Mouse (Mus musculus) cortical plate, adult 2 months (tissue): Measurements from ENCODE around the gene Zmat5.

Experiments used
- CTCF ChIP-seq: fragments of 200-500 bp; IDR thresholded peaks from 2 replicates; pipeline ENCODE4 v1.5.1; 2011; ENCODE audit warnings: mild to moderate bottlenecking, control low read depth, low read length; ENCODE audit not compliant: insufficient read depth; ENCODE audit errors: extremely low read depth
- POLR2A ChIP-seq: fragments of 200-500 bp; IDR thresholded peaks from 2 replicates; pipeline ENCODE4 v1.6.1; 2011; ENCODE audit warnings: mild to moderate bottlenecking, low read length, control low read depth; ENCODE audit not compliant: insufficient read depth; ENCODE audit errors: extremely low read depth

DNA sequence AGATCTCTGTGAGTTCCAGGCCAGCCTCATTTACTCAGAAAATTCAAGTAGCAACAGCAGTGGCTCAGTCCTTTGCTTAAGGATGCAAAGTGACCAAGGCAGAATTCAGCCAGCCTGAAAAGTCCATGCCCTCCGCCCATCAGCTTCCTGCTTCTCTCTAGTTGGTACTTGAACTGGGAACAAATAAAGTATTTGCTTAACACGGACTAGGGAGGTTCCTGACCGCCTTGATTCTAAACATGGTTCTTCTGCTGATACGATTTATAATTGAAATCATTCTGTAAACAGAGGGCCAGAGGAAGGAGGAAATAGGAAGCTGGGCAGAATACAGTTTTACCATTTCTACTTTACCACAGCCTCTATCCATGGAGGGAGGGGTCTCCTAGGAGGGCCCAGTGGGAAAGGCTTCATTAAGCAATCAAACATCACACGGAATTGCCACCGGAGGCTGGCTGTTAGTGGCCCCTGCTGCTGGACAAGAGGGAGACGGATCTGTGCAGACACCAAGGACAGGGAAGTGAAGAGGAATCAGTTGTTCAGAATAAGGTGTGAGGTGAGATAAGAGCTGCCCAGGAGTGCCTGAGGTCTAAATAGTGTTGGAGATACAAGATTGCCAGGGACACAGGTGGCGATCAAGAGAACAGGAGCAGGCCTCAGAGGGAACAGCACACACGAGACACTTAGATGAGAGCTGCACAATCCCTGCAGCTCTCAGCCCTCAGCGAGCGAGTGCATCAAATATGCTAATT, 15.7 kb upstream of the Zmat5 start:
- TF ChIP-seq CTCF (no peak), POLR2A (no peak)
